Mouse (Mus musculus) right cerebral cortex, postnatal 36 days (tissue): ENCODE data around the gene Adam1a.
A peak's percentile ranks its signal among the peaks of the same experiment; 100 is the strongest.
"Not testable (repeated sequence)": the region's sequence is repeated elsewhere in the genome, so short reads cannot be mapped to it uniquely, and the experiment has no call there.

ENCODE experiments used
- DNase-seq, 2 experiments: peaks; one replicate each; pipeline ENCODE4 v3.0.0; 2022; ENCODE audit warnings: low spot score in 2 of 2, mixed read lengths in 1 of 2

The Adam1a gene

GRCm38 (mm10) chr5:121564468-121564895 is 19.2 kb upstream of the Adam1a start:
- peak; percentile 61 to 75 for DNase-seq

GRCm38 (mm10) chr5:121562436-121562835 is 17.2 kb upstream of the Adam1a start:
- no peak for DNase-seq

- DNase-seq, result no peak
These were observed 3.9 kb upstream of the Adam1a start for GRCm38 (mm10) chr5:121549196-121549595.

DNA sequence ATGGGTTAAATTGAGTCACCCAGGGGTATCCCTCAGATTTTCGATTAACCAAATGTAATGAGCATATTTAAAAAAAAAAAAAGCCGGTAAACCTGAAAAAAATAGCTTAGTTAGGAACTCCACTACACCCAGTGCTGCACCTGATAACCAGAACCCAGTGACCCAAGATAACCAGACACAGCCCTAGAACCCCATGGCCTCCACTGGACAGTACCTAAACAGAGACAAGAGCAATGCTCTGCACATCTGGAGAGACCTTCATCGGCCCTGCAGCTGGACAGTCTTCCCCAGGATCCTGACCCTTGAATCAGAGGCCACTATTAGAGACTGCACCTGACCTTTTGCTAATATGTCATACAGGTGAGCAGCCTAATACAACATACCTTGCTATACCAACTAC is 1.8 kb upstream of the Adam1a start:
- no peak for DNase-seq

GRCm38 (mm10) chr5:121546530-121546895 is 1.2 kb upstream of the Adam1a start:
- peak in 1 of 2 experiments; percentile 24 for DNase-seq

DNA sequence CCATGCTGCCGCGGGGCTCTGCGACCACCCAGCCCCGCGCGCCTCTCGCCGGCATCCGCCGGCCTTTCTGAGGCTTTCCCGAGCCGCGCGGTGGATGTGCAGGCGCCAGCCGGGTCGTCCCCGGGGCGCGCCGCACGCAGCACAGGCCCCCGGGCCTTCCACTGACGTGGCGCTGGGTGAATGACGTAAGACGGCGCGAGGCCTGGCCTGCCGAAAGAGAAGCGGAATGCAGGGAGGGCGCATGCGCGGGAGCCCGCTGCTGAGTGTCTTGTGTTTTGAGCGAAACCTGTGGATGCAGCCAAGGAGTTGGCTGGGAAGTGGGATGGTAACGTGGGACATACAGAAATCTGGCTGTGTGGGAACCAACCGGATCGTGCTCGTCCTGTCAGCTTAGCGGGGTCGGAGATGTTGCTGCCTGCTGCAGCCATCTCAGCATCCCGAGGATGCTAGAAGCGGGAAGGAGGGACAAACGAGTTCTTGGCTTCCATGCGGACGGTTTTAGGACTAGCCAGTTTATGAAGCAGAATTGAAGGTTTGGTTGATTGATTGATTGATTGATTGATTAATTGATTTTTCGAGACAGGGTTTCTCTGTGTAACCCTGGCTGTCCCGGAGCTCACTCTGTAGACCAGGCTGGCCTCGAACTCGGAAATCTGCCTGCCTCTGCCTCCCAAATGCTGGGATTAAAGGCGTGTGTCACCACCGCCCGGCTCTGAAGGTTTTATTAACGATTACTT is 679 bp upstream of the Adam1a start, which contains the start of gene Mapkapk5:
TSS of gene Mapkapk5 (minus strand) at position 113 of the 737 bp plus-strand sequence.
- peak; percentile 94 to 96 for DNase-seq

DNA sequence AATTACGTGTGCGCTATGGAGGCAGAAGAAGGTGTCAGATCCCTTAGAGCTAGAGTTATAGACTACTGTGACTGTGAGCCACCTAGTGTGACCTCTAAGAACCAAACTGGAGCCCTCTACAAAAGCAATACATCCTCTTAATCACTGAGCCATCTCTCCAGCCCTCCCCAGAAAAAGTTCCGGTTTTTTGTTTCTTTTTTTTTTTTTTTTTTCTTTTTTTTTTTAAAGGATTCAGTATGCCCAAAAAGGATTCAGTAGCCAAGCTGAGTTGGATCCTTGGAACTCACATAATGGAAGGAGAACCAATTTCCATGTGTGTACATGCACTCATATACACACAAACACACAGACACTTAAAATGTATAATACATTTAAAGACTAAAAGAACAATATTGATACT is 1.9 kb downstream of the Adam1a start:
- no peak for DNase-seq

DNA sequence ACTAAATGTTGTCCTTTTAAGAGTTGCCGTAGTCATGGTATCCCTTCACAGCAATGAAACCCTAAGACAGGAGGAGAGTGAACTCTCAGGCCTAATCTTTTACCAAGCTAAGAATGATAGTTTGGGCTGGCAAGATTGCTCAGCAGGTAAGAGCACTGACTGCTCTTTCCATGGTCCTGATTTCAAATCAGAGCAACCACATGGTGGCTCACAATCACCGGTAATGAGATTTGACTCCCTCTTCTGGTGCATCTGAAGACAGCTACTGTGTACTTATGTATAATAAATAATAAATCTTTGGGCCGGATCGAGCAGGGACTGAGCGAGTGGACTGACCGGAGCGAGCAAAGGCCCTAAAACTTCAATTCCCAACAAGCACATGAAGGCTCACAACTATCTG is 4.0 kb downstream of the Adam1a start:
- no peak for DNase-seq

DNA sequence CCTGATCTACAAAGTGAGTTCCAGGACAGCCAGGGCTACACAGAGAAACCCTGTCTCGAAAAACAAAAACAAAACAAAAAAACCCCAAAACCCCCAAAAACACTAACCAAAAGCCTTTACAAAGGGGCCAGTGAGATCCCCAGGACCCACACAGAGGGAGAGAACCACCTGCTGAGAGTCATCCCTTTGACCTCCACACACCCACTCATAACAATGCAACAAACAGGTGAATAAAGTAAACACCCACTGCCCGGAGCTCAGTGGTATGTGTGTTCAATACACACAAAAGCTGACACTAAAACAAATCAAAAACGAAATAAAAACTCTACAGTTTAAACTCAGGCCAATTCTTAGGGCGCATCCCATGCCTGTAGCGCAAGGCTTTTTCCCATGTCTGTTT is 5.2 kb downstream of the Adam1a start:
- no peak for DNase-seq

DNA sequence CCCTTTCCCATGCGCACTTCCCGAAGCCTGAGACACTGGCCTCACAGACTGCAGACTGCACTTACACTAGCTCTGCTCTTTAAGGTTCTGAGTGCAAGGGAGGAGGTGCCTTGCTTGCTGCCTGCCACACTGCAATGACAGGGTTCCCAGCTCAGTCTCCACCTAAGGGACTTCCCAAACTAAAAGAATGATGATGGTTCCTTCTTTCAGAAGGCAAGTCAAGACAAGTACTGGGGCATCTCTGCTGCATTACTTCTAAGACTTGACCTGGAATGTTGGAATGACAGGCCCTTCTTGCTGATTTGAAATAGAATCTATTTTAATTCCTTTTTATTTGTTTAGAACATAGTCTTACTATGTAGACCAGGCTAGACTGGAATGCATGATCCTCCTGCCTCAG is 7.7 kb downstream of the Adam1a start:
- no peak for DNase-seq

DNA sequence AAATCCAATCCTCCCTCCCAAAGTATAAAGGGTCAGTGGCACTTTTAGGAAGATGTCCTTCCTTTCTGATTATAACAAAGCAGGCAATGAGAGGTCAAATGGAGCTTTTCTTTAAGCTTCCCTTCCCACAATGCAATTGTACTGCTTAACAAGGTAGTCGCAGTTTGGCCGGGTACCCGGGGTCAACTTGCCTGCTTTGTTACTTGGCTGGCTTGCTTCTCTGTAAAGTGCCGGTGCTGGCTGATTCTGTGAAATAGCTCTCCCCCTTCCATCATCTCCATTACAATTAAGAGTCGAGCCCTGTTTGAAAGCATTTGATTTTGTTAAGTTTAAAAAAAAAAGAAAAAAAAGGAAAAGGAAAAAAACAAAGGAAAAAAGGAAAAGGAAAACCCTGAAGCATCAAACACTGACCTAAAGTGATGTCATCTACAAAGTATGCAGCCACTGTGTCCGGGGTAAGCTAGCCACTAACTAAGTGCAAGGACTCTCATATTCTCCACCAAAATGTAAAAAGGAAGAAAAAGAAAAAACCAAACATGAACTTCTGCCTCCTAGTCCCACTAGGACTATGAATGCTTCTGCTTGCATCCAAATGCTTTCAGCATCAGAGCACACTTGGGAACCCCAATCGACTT is 8.2 kb downstream of the Adam1a start:
- DNase-seq, result no peak

DNA sequence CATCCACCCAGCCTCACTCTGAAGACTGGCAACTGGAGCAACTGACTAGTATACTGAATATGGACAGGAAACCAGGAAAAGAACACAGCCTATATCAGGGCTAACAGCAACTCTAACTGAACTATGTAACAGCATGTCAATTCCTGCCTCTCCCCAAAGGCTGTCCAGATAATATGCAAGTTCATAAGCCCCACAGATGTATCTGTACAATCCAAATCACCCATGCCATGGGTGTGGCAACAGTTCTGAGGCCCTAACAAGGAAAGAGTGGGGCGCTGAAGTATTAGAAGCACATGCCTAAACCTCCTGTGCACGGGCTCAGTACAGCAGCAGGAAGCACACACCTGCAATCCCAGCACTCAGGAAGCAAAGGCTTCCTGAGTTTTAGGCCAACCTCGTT is 10.2 kb downstream of the Adam1a start:
- no peak for DNase-seq

DNA sequence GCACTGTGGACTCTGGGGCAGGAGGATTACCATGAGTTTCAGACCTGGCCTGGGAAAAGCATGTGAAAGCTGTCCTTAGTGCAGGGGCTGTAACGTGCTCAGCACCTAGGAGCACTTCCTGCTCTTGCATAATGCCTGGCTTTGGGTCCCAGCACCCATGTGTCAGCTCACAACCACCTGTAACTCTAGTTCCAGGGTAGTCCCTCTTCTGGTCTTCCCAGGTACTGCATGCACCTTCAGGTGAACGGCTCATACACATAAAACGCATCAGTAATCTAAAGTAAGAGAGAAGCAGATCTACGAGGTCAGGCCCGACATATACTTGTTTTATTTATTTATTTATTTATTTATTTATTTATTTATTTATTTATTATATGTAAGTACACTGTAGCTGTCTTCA is 10.8 kb downstream of the Adam1a start:
- DNase-seq, result no peak

- DNase-seq, result no peak
These were observed 18.3 kb downstream of the Adam1a start for GRCm38 (mm10) chr5:121526961-121527360.

DNA sequence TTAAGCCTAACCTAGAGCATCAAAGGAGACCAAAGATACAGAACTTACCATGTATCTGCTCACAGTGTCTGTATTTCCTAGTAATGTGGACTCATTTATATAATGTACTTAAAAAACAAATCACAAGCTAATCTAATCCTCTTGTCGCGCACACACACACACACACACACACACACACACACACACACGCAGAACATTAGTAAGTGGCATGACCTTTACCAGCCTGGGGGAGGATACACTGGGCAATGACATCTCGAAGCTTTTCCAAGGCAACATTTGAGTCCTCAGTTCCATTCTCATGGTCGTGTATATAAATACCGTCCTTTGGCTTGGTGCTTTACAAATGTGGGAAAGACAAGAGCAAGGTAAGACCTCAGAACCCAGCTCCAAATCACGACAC is 18.8 kb downstream of the Adam1a start:
- DNase-seq, result no peak

DNA sequence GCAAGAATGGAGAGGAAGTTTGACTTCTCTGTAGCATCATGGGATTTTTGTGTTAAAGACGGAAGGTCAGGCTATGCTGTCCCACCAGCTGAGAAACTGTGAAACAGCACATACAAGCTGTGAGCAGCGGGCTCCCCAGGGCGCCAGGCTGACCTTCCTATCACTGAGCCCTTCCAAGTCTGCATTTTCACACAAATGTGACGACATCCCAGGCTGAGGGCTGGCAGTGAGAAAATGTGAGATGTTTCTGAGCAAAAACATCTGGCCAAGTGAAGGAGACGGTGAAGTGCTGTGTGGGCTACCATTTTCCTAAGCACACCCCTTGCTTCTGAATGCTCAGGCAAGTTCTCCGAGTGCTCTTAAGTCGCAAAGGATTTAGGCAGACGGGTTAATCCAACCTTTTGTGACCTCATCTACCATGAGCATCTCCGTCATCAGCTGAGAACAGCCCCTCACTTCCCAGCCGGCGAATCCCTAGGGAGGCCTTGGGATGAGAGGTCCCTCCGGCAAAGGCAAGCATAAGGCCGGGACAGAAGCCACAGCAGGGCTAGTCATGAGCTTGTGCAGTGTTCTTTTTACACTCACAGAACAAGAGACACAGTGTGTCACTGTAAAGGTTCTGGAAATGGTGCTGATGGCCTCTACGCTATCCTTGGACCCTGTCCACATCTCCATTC is 19.4 kb downstream of the Adam1a start:
- DNase-seq, result no peak

GRCm38 (mm10) chr5:121519758-121520157 is 25.5 kb downstream of the Adam1a start:
- not testable (repeated sequence) for DNase-seq

DNA sequence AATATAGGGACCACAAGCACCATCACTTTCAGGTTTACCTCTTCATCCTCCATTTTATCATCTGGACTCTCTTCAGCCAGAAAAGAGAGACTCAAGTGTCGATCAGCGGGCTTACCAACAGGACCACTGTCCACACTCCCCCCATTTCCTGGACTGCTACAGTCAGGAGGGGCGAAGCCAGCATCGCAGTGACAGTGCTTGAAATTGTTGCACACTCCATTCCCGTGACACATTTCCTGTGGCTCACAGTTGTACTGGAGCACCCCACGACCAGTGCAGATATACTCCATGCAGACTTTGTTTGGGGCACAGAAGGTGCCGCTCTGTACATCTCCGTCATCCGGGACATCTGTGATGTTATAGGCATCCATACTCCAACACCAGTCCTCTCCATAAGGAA is 26.3 kb downstream of the Adam1a start:
- DNase-seq, result no peak

DNA sequence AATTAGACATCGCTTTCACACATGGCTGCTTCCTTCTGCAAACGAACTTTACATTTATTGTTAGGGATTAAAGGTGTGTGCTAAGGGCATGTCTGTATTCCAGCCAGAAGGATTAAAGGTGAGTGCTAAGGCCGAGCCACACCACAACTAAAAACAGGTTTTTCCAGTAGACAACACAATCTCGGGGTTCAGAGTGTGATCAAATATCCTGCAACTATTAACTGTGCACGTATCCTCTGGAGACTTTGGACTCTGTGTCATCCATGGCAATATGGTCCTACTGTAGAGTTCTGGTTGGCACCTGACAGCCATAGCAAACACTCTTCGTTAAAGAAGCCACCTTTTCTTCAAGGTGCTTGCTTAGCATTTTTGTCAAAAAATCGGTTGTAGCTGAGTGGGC is 35.3 kb downstream of the Adam1a start:
- DNase-seq, result no peak

DNA sequence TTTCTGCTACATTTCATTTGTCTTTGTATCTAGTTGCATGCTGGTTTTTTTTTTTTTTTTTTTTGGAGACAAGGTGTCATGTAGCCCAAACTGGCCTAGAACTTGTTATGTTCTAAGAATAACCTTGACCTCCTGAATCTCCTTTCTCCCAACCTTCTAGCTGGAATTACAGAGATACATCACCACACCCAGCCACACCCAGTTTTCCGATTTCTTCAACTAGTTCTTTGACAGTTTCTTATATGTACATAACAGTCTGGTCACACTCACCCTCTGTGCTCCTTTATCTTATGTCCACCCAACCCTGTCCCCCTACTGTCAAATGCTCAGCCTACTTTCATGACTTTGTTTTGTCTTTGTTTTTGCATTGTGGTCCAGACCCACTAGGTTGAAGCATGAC is 38.4 kb downstream of the Adam1a start:
- no peak for DNase-seq

DNA sequence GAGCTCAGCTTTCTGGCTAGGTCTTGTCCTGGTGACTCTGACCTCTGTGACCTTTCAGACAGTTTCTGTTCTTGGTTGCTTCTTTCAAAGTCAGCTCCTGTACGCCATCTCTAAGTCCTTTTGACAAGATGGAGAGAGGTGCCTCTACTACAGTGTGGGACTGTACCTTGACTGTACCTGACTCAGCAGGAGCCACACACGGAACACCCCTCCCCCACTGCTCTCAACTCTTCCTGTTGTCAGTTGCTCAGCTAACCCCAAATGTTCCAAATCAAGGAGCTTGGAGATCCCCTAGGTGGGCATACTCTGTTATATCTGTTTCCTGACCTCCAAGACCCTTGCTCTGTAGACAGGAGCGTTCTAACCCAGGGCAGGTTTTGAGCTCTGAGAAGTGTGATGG is 42.1 kb downstream of the Adam1a start, which contains the start of gene Adam1b:
TSS of gene Adam1b (minus strand) at position 205 of the 400 bp plus-strand sequence.
- DNase-seq, result no peak

- DNase-seq, result not testable (repeated sequence)
These were observed 43.8 kb downstream of the Adam1a start for GRCm38 (mm10) chr5:121501424-121501996.
